Mouse (Mus musculus) midbrain, embryonic 16.5 days (tissue): ENCODE measurements around the gene Scd2. TPM values are rescaled to one million over a fixed set of nuclear protein-coding genes. Genes with fewer than 3 reads are reported as not detected.
"Not testable (repeated sequence)": the region's sequence is repeated elsewhere in the genome, so short reads cannot be mapped to it uniquely, and the experiment has no call there.

Source experiments
- ATAC-seq: fragments of 200-750 bp; cut with Nextera tagmentation; 2 replicates; pipeline ENCODE4 v1.8.0; 2017; ENCODE audit warnings: moderate TSS enrichment
- H3K27ac ChIP-seq: fragments of 300-500 bp; sonication (generic); 2 replicates; pipeline ENCODE4 v1.5.1; 2014; ENCODE audit warnings: mild to moderate bottlenecking, low read length, mixed read lengths
- H3K27me3 ChIP-seq: fragments of 300-500 bp; sonication (generic); 2 replicates; pipeline ENCODE4 v1.6.1; 2014; ENCODE audit warnings: low read depth, low read length, mixed read lengths; ENCODE audit not compliant: control insufficient read depth, insufficient read depth
- H3K36me3 ChIP-seq: fragments of 300-500 bp; sonication (generic); 2 replicates; pipeline ENCODE4 v1.6.1; 2014; ENCODE audit warnings: mild to moderate bottlenecking, low read length, moderate library complexity, mixed read lengths; ENCODE audit not compliant: control insufficient read depth, insufficient read depth
- H3K4me1 ChIP-seq: fragments of 300-500 bp; sonication (generic); 2 replicates; pipeline ENCODE4 v1.6.1; 2014; ENCODE audit warnings: mild to moderate bottlenecking, low read length, mixed read lengths; ENCODE audit not compliant: control insufficient read depth, insufficient read depth
- H3K4me2 ChIP-seq: fragments of 300-500 bp; sonication (generic); 2 replicates; pipeline ENCODE4 v1.6.1; 2014; ENCODE audit warnings: mild to moderate bottlenecking, low read length, mixed read lengths
- H3K4me3 ChIP-seq: fragments of 300-500 bp; sonication (generic); 2 replicates; pipeline ENCODE4 v1.5.1; 2014; ENCODE audit warnings: low read depth, mild to moderate bottlenecking, low read length, moderate library complexity, mixed read lengths
- H3K9ac ChIP-seq: fragments of 300-500 bp; sonication (generic); 2 replicates; pipeline ENCODE4 v1.6.1; 2014; ENCODE audit warnings: low read depth, low read length, mixed read lengths
- H3K9me3 ChIP-seq: fragments of 300-500 bp; sonication (generic); replicated peaks from 2 replicates; pipeline ENCODE4 v1.6.1; 2014; ENCODE audit warnings: mild to moderate bottlenecking, low read length, mixed read lengths; ENCODE audit not compliant: control insufficient read depth, poor library complexity, severe bottlenecking
- WGBS: fragments of 180-500 bp; shearing (Covaris S2); extraction: QIAGEN DNeasy Blood & Tissue Kit; methylation state at CpG from one replicate; pipeline ENCODE4 v1.1.7; 2014; 5-methylcytosine and 5-hydroxymethylcytosine counted together
- polyA plus RNA-seq: library from polyadenylated mRNA; unstranded; fragments of >200 nt; fragmentation: Nextera tagmentation; extraction: Ambion mirVana; gene quantifications from 2 replicates; pipeline ENCODE4 v1.2.1, GENCODE M21; 2015

Gene Scd2
- polyA plus RNA-seq: 281 and 311 TPM in 2 replicates

DNA sequence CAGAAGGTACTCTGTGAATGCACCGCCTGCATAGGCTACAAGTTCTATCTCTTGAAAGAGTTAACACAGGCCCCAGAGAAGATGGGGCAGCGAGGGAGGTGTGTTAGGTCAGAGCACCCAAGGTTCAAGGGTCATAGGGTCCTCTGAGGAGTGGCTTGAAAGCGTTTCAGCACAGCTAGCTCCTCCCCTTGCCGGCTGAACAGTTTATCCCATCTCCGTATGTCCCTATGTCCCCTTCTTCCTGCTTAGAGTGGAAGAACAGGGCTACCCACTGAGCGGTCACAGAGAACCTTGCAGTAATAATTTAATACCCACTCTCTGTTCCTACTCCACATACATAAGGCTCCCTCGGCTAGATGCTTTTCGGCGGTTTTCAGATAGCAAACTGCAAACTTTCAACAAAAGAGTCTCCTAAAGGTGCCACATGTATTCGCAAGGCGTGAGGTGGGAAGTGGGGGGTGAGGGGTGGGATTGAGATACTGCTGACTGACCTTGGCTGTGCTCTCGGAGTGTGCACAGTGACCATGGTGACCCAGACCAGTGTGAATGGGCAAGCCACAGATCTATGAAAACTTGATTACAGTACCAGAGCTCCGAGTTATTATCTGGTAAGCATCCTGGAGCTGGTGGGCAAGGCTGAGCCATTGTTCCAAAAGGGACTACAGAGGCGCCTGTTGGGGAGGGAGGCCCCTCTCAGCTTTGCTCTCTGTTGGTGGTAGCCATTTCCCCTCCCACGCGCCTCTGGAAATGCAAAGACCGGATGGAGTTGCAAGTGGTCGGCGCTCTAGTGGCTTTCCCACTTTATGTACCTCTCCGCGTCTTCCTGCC lies at the start of gene Scd2:
Gene Scd2 (plus strand): TSS at position 734 of the 828 bp plus-strand sequence.
- H3K4me1 ChIP-seq: peaks cover 36% of the 10 kb centered on the region
- H3K36me3 ChIP-seq: 0 out of 2 replicates have a peak, but pooled peaks cover 2% of the 10 kb centered on the region
- peak; percentile 5 for ATAC-seq
- H3K9ac ChIP-seq: peak within 1 kb of the TSS; percentile 89
- no peaks in the 10 kb centered on the region for H3K9me3 ChIP-seq
- H3K4me3 ChIP-seq: peak within 1 kb of the TSS; percentile 77
- H3K27ac ChIP-seq: peak within 1 kb of the TSS; percentile 99
- no peaks in the 10 kb centered on the region for H3K27me3 ChIP-seq
- 2% methylated on average over 21 of the region's 21 CpGs for WGBS
- peak within 1 kb of the TSS; percentile 95 for H3K4me2 ChIP-seq

GRCm38 (mm10) chr19:44245761-44246171 lies 47.7 kb upstream of the Scd2 start:
- Histone ChIP-seq H3K27me3 (no peaks in the 10 kb centered on the region), H3K36me3 (no peaks in the 10 kb centered on the region), H3K27ac (no peak overlapping the region), H3K9ac (no peak overlapping the region), H3K4me1 (peaks cover 21% of the 10 kb centered on the region), H3K9me3 (no peaks in the 10 kb centered on the region), H3K4me2 (no peak overlapping the region), H3K4me3 (no peak overlapping the region)
- no peak for ATAC-seq
- under 1% methylated on average over 5 of the region's 5 CpGs for WGBS

DNA sequence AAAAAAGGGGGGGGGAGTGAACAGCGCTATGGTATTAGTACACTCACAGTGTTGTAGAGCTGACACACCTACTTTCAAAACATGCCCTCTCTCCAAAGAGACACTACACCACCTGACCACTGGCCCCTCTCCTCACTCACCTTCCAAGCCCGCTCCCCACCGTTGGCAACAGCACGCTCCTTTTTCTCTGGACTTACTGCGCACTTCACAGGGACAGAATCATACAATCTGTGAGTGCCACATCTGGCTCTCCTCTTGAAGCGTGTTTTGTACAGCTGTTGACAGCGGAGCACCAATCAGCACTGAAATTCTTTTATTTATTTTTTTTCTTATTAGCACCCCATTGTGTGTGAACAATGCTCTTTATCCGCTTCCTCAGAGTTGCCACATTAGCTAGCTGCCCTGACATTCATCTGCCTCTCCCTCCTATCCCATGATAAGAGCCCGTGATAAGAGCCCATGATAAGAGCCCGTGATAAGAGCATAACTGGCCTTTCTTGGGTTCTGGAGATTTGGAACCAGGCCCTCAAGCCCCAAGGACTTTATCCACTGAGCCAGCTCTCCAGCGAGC lies 47.0 kb upstream of the Scd2 start:
- H3K4me1 ChIP-seq: peaks cover 21% of the 10 kb centered on the region
- no peaks in the 10 kb centered on the region for H3K36me3 ChIP-seq
- no peak overlapping the region for H3K4me3 ChIP-seq
- H3K27ac ChIP-seq: no peak overlapping the region
- H3K4me2 ChIP-seq: peak overlapping the region; percentile 87; the same call in 1 of the 2 replicates
- H3K9me3 ChIP-seq: no peaks in the 10 kb centered on the region
- 32% methylated on average over 11 of the region's 11 CpGs for WGBS
- no peaks in the 10 kb centered on the region for H3K27me3 ChIP-seq
- H3K9ac ChIP-seq: no peak overlapping the region
- no peak for ATAC-seq

- Histone ChIP-seq H3K4me1 (peaks cover 21% of the 10 kb centered on the region), H3K4me2 (peak overlapping the region; percentile 87), H3K4me3 (peak overlapping the region; percentile 50), H3K9ac (peak overlapping the region; percentile 65), H3K9me3 (no peaks in the 10 kb centered on the region), H3K36me3 (no peaks in the 10 kb centered on the region), H3K27me3 (no peaks in the 10 kb centered on the region), H3K27ac (peak overlapping the region; percentile 90)
- 3% methylated on average over 25 of the region's 25 CpGs for WGBS
- peak; percentile 52 for ATAC-seq
Observed at GRCm38 (mm10) chr19:44247281-44248080, 46.0 kb upstream of the Scd2 start.

GRCm38 (mm10) chr19:44248081-44248853 lies 45.2 kb upstream of the Scd2 start:
- Histone ChIP-seq H3K27ac (peak overlapping the region; percentile 90), H3K36me3 (no peaks in the 10 kb centered on the region), H3K4me3 (peak overlapping the region; percentile 50), H3K4me1 (peaks cover 21% of the 10 kb centered on the region), H3K4me2 (peak overlapping the region; percentile 87), H3K27me3 (no peaks in the 10 kb centered on the region), H3K9ac (peak overlapping the region; percentile 65), H3K9me3 (no peaks in the 10 kb centered on the region)
- WGBS: 4% methylated on average over 36 of the region's 36 CpGs
- ATAC-seq: peak; percentile 98

DNA sequence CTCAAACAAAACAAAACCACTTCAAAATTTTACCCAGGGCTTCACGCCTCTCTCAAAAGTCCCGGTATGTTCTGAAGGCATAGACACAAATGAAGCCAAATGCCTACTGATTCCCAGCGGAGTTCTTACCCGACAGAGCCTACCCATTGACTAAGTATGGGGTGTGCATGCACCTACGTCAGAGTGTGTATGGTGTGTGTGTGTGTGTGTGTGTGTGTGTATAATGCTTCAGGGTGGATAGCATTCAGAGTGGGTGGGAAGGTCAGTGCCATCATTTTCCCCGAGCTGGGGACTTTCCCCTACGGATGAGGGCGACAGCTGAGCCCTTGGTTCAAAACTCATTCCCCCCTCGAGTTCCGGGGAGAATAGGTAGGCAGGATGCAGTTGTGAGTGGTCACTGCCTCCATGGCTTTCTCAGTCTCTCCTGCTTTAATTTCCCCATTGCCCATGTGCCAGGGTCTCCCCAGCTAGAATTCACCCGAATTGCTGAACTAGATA lies 44.6 kb upstream of the Scd2 start:
- ATAC-seq: no peak
- Histone ChIP-seq H3K36me3 (no peaks in the 10 kb centered on the region), H3K27me3 (no peaks in the 10 kb centered on the region), H3K4me1 (peaks cover 21% of the 10 kb centered on the region), H3K4me2 (peak overlapping the region; percentile 87; the same call in 1 of the 2 replicates), H3K27ac (peak overlapping the region; percentile 90), H3K9ac (no peak overlapping the region), H3K4me3 (no peak overlapping the region), H3K9me3 (no peaks in the 10 kb centered on the region)
- WGBS: 75% methylated on average over 11 of the region's 11 CpGs

- H3K27me3 ChIP-seq, H3K9ac ChIP-seq, H3K27ac ChIP-seq, H3K4me2 ChIP-seq, H3K4me3 ChIP-seq, ATAC-seq, H3K36me3 ChIP-seq, H3K9me3 ChIP-seq: not testable (repeated sequence)
- 95% methylated on average over 6 of the region's 6 CpGs for WGBS
- H3K4me1 ChIP-seq: peaks cover 19% of the 10 kb centered on the region
Observed at GRCm38 (mm10) chr19:44251138-44251537, 42.3 kb upstream of the Scd2 start.

DNA sequence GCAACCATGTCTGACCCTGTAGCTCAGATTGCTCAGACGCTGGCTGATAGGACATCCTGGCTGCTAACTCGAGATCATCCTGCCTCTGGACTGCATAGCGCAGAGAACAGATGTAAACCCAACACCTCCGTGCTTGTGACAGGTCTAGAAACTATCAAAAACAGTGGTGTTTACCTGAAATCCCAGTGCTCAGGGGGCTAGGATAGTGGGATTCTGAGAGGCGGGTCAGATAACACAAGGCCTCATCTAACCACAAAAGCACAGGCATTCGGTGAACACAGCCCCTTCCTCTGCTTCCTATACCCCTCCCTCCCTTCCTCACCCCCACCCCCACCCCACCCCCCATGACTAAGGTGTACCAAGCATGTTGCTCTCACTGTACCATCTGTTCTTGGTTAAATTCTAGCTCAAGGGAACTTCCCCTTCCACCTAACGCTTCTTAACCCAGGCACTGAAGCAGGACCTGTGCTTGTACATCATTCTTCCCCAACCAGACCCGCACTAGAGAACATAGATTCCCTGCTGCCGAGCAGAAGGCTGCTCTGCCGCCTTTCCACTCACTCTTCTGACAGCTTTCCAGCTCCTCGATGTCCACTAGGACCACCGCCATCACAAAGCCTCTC lies 41.4 kb upstream of the Scd2 start:
- ATAC-seq: no peak
- H3K9me3 ChIP-seq: no peaks in the 10 kb centered on the region
- no peaks in the 10 kb centered on the region for H3K36me3 ChIP-seq
- no peak overlapping the region for H3K27ac ChIP-seq
- H3K4me1 ChIP-seq: peaks cover 10% of the 10 kb centered on the region
- H3K27me3 ChIP-seq: no peaks in the 10 kb centered on the region
- H3K9ac ChIP-seq: no peak overlapping the region
- no peak overlapping the region for H3K4me2 ChIP-seq
- H3K4me3 ChIP-seq: no peak overlapping the region
- WGBS: 75% methylated on average over 12 of the region's 12 CpGs
